Comparison of ENCODE assay signal across 14 mouse cellular contexts in genomic region chrX:57784959-57785358, GRCm38 (mm10).
"Had no signal": no experiment of that assay in that cellular context is flagged by ENCODE, and none has a peak within 500 bp of the region (broad histone marks: within the 10 kb centered on the region; RNA-seq: fewer than 3 reads in every experiment).

No protein-coding gene starts in this region.

- H3K27me3 ChIP-seq: limb, embryonic 12.5 days; liver, embryonic 13.5 days; lung, embryonic 15.5 days had no signal

- H3K9ac ChIP-seq: limb, embryonic 12.5 days; liver, embryonic 13.5 days; liver, postnatal 0 days; lung, embryonic 15.5 days had no signal

- H3K9me3 ChIP-seq: limb, embryonic 12.5 days; liver, embryonic 13.5 days; lung, embryonic 15.5 days had no signal

- H3K4me1 ChIP-seq: limb, embryonic 12.5 days; liver, embryonic 13.5 days; lung, embryonic 15.5 days had no signal

- ATAC-seq: intestine, postnatal 0 days; liver, postnatal 0 days had no signal

- DNase-seq: kidney, adult 8-10 months; kidney, postnatal 36 days; layer of hippocampus, adult 9-11 months; layer of hippocampus, postnatal 36 days; liver; liver, embryonic 13.5 days; liver, postnatal 0 days; lung, postnatal 14 days; thymus, postnatal 4 days had no signal

- H3K27ac ChIP-seq: kidney, postnatal 0 days; limb, embryonic 12.5 days; liver, embryonic 13.5 days; lung, embryonic 15.5 days; stomach, postnatal 0 days had no signal

- H3K36me3 ChIP-seq: limb, embryonic 12.5 days; liver, embryonic 13.5 days; lung, embryonic 15.5 days had no signal

- H3K4me3 ChIP-seq: limb, embryonic 12.5 days; liver, embryonic 13.5 days; lung, embryonic 15.5 days had no signal

- H3K4me2 ChIP-seq: limb, embryonic 12.5 days; liver, embryonic 13.5 days; lung, embryonic 15.5 days had no signal
